Mouse (Mus musculus): Measurements from ENCODE around the gene Cryba2. TPM values are rescaled to one million over a fixed set of nuclear protein-coding genes. Genes with fewer than 3 reads are reported as not detected.

Gene Cryba2
- total RNA-seq, 2 experiments from 2014 or later, result not detected

DNA sequence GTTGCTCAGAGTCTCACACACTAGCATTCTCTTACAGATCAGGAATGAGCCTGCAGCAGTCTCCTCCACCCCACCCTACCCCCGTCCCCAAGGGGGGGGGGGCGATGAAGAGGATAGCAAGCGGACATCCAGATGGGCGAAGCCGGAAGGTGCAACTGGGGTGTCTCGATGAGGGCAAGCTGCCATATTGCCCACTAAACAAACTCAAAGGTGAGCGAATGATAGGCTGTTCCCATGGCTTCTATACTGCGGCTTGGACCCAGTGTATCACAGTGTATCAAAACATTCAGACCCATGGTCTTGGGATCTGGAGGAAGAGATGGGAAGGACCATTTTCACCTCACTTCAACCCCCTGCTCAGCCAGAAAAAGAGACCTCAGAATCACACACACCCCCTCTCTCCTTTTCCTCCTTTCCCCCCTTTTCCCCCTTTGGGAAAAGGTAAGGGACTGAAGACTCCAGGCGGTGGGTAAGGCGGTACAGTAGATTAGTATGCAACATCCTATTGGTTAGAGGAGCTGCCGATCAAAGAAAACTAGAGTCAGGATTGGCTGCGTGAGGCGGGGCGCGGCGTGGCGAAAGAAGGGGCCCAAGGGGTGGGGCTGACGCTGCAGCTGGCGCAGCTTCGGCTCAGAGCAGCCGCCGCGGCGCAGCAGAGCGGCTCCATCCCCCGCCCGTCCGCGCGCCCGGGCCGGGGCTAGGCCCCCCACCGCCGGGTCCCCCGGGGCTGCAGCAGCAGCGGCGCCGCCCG, 38.5 kb downstream of the Cryba2 start, which contains the start of gene Cdk5r2:
TSS of gene Cdk5r2 (plus strand) at position 629 of the 751 bp plus-strand sequence.
- intact Hi-C loops (cut with DNase I), result no loop called here
- DNase-seq, result peak; percentile 69 to 71

DNA sequence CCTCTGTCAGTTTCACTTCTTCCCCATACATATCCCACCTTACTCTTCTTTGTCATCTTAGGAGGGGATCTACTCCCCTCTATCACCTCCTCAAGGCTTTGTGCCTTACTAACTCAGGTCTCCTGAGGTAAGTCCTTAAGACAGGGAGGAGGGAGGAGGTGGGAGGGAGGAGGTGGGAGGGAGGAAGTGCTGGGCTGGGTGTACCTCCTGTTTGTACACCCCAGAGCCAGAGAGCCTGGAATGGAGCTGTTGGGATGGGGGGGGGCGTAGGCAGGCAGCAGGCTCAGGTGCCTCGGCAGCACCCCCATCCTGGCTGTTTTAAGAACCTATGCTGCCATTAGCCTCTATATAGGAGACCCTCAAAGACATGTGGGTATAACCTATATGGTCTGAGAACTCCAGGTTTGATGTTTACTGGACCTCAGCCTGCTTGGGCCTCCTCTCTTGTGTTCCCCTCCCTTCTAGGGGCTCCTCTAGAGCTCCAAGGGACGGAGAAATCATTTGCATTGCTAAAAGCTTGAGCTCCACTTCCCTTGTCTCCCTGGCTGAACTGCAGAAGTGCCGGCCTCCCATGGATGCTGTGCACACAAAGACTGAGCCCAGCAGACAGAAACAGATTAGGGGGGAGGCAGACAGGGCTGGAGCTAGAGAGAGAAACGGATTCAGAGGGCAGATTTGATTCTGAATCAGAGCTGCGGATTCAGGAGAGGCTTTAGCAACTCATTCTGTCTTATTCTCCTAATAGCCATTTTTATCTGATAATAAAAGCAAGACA, 41.8 kb downstream of the Cryba2 start:
- no peak for DNase-seq
- intact Hi-C loops (cut with DNase I), result no loop called here

DNA sequence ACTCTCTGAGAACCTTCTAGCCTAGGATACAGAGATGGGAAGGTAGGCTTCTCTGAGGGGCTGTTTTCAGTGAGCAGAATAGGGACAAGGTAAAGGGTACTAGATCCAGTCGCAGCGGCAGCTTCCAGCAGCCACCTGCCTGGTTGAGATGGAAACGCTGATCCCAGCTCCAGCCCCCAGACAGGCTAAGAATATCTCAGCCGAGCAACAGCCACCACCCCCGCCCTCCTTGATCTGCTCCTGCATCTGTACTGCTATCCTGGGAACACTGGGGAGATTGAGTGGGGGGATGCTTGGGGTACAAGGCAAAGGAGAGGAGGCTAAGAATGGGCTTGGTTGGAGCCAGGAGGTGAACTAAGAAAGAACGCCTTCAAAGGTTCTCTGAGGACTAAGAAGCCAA, 42.7 kb downstream of the Cryba2 start:
- intact Hi-C loops (cut with DNase I), result no loop called here
- no peak for DNase-seq

DNA sequence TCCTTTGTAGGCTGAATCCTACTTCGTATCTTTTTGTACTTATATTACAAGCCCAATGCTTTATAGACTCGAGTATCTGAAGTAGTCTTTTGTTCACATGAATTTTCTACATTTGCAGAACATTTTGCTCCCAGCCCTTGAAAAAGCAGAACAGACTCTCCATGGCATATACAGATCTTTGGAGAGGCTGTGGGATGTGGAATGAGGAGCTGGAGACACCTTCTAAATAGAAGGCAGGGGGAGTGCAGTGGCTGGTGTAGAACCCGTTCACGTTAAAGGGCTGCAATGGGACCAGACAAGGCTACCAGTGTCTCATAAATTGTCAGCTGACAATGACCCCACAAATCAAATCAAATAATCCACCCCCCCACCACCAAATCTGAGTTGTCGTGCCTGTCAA, 44.0 kb downstream of the Cryba2 start:
- DNase-seq, result no peak
- intact Hi-C loops (cut with DNase I), result no loop called here

DNA sequence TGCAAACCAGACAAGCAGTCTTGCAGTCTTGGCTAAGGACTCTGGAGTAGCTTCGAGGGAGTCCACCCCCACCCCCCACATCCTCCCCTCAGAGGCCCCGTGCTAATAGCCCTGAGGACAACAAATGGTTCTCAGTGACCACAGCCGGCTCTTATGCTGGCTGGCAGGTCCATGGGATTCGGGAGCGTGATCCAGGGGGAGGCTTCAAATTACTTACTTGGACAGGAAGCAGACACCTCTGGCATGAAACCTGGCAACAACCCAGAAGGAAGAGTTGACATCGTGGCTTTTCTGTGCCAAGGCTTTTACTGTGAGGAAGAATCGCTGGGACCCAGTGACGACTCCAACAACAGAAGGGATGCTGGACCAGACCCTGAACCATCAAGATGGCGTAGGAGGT, 46.6 kb downstream of the Cryba2 start:
- DNase-seq, result no peak
- intact Hi-C loops (cut with DNase I), result no loop called here

DNA sequence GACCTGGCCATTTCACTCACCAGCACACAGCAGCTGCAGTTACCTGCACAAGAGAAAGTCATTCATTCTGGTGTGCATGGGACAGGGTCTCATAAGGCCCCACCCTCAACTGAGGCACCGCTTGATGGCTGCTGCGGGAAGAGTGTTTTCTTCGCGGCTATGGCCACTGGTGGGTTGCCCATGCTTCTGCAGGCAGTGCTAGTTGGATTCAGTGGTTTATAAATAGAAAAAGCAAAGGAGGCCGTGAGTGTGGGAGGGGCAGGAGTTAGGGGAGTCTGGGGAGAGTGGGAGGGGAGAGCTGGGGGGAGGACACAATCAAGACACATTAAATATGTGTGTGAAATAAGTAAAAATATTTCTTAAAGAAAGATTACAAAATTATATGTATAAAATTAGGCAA, 49.9 kb downstream of the Cryba2 start:
- intact Hi-C loops (cut with DNase I), result no loop called here
- no peak for DNase-seq

Small RNA genes within 50 kb of the gene (microRNA-seq; reads per million reads assigned to microRNA genes)
- gene Mir375 (ENCODE audit: borderline number of aligned reads in 2 of 2), result 22.9 to 25.3 reads per million in 2 experiments

Other genes with a start within 250 kb of the Cryba2 start
- gene Ttll4, start 231.4 kb downstream of the Cryba2 start, total RNA-seq (2021), result 10 to 100 TPM; 10.1 to 11.5 TPM
- 10 to 100 TPM; 13.5 to 18.4 TPM for gene Cyp27a1, start 179.6 kb downstream of the Cryba2 start, total RNA-seq (2021)
- 1 to 10 TPM; 1.1 to 1.4 TPM for gene Prkag3, start 143.9 kb downstream of the Cryba2 start, total RNA-seq (2021)
- gene Wnt6, start 121.3 kb downstream of the Cryba2 start, total RNA-seq (2021), result under 1 TPM; 0.14 to 0.33 TPM
- not detected for gene Wnt10a, start 101.6 kb downstream of the Cryba2 start, total RNA-seq (2021)
- not detected for gene Cdk5r2, start 38.2 kb downstream of the Cryba2 start, total RNA-seq (2021)
- gene Fev, start 7.7 kb downstream of the Cryba2 start, total RNA-seq (2021), result not detected
- gene Cfap65, start 42.5 kb upstream of the Cryba2 start, total RNA-seq (2021), result not detected
- gene Ihh, start 58.5 kb upstream of the Cryba2 start, total RNA-seq (2021), result under 1 TPM in 1 of 2 experiments, not detected in 1; 0.14 TPM
- gene Nhej1, start 232.1 kb upstream of the Cryba2 start, total RNA-seq (2021), result 1 to 10 TPM; 4.5 TPM
- gene Slc23a3, start 240.7 kb upstream of the Cryba2 start, total RNA-seq (2021), result under 1 TPM; 0.56 to 0.57 TPM
- 10 to 100 TPM; 23.2 to 30.0 TPM for gene Cnppd1, start 249.6 kb upstream of the Cryba2 start, total RNA-seq (2021)
- gene Retreg2, start 249.6 kb upstream of the Cryba2 start, total RNA-seq (2021), result 10 to 100 TPM; 22.2 to 23.5 TPM

Measured in heart, postnatal 36 days (tissue).